Mouse (Mus musculus) heart, embryonic 14.5 days (tissue): Measurements from ENCODE around the gene Nudt11. TPM values are rescaled to one million over a fixed set of nuclear protein-coding genes. Genes with fewer than 3 reads are reported as not detected.
"Not testable (repeated sequence)": the region's sequence is repeated elsewhere in the genome, so short reads cannot be mapped to it uniquely, and the experiment has no call there.

ENCODE experiments used
- ATAC-seq: fragments of 200-750 bp; cut with Nextera tagmentation; 2 replicates; pipeline ENCODE4 v1.8.0; 2017; ENCODE audit warnings: low read depth, moderate TSS enrichment; ENCODE audit not compliant: insufficient number of reproducible peaks, insufficient read depth, low FRiP score
- H3K27ac ChIP-seq, 2 experiments: fragments of 200-500 bp in 1 of 2; fragments of 300-500 bp in 1 of 2; sonication (generic) in 1 of 2; replicated peaks in 1 of 2; 2 replicates each; pipeline ENCODE4 v1.5.1; 2012 to 2014; ENCODE audit warnings: low read depth in 2 of 2, low read length in 2 of 2, control low read depth in 1 of 2, mild to moderate bottlenecking in 1 of 2, mixed read lengths in 1 of 2; ENCODE audit not compliant: control insufficient read depth in 1 of 2, insufficient read depth in 1 of 2
- H3K27me3 ChIP-seq: fragments of 300-500 bp; sonication (generic); 2 replicates; pipeline ENCODE4 v1.6.1; 2014; ENCODE audit warnings: mild to moderate bottlenecking, low read length, control low read depth; ENCODE audit not compliant: control insufficient read depth, insufficient read depth
- H3K36me3 ChIP-seq: fragments of 300-500 bp; sonication (generic); 2 replicates; pipeline ENCODE4 v1.6.1; 2014; ENCODE audit warnings: mild to moderate bottlenecking, control low read depth, low read length, mixed read lengths; ENCODE audit not compliant: control insufficient read depth, insufficient read depth
- H3K4me1 ChIP-seq, 2 experiments: fragments of 200-500 bp in 1 of 2; fragments of 300-500 bp in 1 of 2; sonication (generic) in 1 of 2; 2 replicates each; pipeline ENCODE4 v1.6.1; 2012 to 2014; ENCODE audit warnings: low read length in 2 of 2, control low read depth in 1 of 2, mixed read lengths in 1 of 2; ENCODE audit not compliant: control insufficient read depth in 2 of 2, insufficient read depth in 2 of 2
- H3K4me2 ChIP-seq: fragments of 300-500 bp; sonication (generic); 2 replicates; pipeline ENCODE4 v1.6.1; 2014; ENCODE audit warnings: mild to moderate bottlenecking, low read length
- H3K4me3 ChIP-seq, 2 experiments: fragments of 200-500 bp in 1 of 2; fragments of 300-500 bp in 1 of 2; sonication (generic) in 1 of 2; 2 replicates each; pipeline ENCODE4 v1.5.1; 2012 to 2014; ENCODE audit warnings: low read length in 2 of 2, mild to moderate bottlenecking in 2 of 2, control low read depth in 1 of 2, low read depth in 1 of 2, moderate library complexity in 1 of 2; ENCODE audit not compliant: control insufficient read depth in 1 of 2, insufficient read depth in 1 of 2
- H3K9ac ChIP-seq: fragments of 300-500 bp; sonication (generic); 2 replicates; pipeline ENCODE4 v1.6.1; 2014; ENCODE audit warnings: mild to moderate bottlenecking, low read length
- H3K9me3 ChIP-seq: fragments of 300-500 bp; sonication (generic); 2 replicates; pipeline ENCODE4 v1.6.1; 2016; ENCODE audit warnings: low read length, control low read depth; ENCODE audit not compliant: control insufficient read depth
- WGBS: fragments of 180-500 bp; shearing (Covaris S2); extraction: QIAGEN DNeasy Blood & Tissue Kit; methylation state at CpG from one replicate; pipeline ENCODE4 v1.1.7; 2014; 5-methylcytosine and 5-hydroxymethylcytosine counted together
- polyA plus RNA-seq: library from polyadenylated mRNA; unstranded; fragments of >200 nt; fragmentation: Nextera tagmentation; extraction: Ambion mirVana; gene quantifications from 2 replicates; pipeline ENCODE4 v1.2.1, GENCODE M21; 2014

Gene Nudt11
- 4.8 and 7.7 TPM in 2 replicates for polyA plus RNA-seq

DNA sequence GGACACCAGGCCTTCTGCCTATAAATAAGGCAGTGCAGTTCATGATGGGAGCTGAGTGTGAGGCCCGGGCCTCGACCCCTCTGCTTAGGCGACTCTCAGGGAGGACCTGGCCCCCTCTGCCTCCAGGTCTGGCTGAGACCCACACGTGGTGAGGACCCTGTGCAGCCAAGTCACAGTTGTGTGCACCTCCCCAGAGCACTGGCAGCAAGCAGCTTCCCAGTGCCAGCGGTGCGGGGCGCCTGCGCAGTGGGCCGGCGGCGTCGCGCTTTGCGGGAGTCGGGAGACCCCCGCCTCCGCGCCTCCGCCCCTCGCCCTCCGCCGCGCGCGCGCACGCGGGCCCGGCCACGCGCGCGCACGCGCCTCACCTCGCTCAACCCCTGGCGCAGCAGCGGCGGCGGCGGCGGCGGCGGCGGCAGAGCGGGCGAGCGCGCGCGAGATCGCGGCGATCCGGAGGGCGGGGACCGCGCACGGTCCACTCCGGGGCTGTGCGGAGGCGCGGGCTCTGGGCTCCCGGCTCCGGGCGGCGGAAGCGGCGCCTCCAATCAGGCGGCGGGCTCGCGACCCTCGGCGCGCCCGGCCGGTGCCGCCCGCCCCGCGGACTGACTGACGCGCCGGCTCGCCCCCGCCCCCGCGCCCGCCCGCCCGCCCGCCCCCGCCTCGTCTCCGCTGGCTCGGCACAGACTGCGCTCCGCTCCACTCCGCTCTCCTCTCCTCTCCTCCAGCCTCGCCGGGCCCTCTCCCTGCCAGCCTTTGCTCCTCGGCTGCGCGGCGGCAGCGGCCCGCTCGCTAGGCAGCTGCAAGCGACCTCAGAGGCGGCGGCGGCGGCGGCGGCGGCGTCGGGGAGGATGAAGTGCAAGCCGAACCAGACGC is at the start of gene Nudt11:
Gene Nudt11, plus strand, starts transcription at position 388 of the 870 bp plus-strand sequence.
- H3K9ac ChIP-seq, H3K27me3 ChIP-seq, H3K4me1 ChIP-seq, H3K36me3 ChIP-seq, H3K27ac ChIP-seq, H3K9me3 ChIP-seq: not testable (repeated sequence)
- WGBS, result 2% methylated on average over 9 of the region's 121 CpGs
- Histone ChIP-seq H3K4me3 (peak within 1 kb of the TSS; percentile 28 to 47), H3K4me2 (peak within 1 kb of the TSS; percentile 59)
- peak; percentile 84 for ATAC-seq

DNA sequence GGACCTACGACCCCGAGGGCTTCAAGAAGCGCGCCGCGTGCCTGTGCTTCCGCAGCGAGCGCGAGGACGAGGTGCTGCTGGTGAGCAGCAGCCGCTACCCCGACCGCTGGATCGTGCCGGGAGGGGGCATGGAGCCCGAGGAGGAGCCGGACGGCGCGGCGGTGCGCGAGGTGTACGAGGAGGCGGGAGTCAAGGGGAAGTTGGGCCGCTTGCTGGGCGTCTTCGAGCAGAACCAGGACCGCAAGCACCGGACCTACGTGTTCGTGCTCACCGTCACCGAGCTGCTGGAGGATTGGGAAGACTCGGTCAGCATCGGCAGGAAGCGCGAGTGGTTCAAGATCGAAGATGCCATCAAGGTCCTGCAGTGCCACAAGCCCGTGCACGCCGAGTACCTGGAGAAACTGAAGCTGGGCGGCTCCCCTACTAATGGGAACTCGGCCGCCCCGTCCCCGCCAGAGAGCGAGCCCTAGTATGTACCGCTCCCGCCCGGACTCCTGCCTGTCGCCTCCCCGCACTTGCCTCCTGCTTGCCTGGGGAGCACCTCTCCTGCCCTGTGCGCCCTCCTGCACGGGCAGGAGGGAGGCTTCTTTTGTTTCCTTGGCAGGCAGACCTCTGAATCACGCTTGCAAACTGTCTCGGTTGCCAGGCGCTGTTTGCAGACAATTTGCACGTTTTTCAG is 822 bp downstream of the Nudt11 start:
- not testable (repeated sequence) for H3K9ac ChIP-seq, H3K9me3 ChIP-seq, H3K4me1 ChIP-seq, H3K36me3 ChIP-seq, H3K27ac ChIP-seq, H3K27me3 ChIP-seq
- ATAC-seq, result peak; percentile 42
- H3K4me3 ChIP-seq, result peak overlapping the region; percentile 28 to 47
- peak overlapping the region; percentile 59 for H3K4me2 ChIP-seq
- WGBS, result 4% methylated on average over 6 of the region's 60 CpGs

DNA sequence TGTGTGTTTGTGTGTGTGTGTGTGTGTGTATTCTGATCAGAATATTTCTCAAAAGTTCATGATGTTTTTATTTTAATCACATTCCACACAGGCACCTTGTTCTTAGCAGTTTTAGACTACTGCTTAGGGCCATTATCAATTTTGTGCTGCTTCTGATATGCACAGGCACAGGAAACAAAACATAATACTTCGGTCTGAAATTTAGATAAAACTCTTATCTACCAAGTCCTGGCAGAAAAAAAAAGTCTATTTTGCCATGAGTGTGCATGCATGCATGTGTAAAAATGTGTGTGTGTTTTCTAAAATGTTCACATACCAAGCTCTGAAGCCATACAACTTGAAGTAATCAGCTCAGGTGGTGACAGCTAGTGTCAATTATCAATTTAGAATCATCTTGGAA is 14.3 kb downstream of the Nudt11 start:
- 38% methylated on average over 1 of the region's 1 CpGs for WGBS
- ATAC-seq, result no peak
- no peak overlapping the region for H3K4me3 ChIP-seq
- no peak overlapping the region for H3K9ac ChIP-seq
- no peak overlapping the region for H3K27ac ChIP-seq
- no peaks in the 10 kb centered on the region for H3K9me3 ChIP-seq
- H3K27me3 ChIP-seq, result no peaks in the 10 kb centered on the region
- no peak overlapping the region for H3K4me2 ChIP-seq
- no peaks in the 10 kb centered on the region for H3K4me1 ChIP-seq
- no peaks in the 10 kb centered on the region for H3K36me3 ChIP-seq

DNA sequence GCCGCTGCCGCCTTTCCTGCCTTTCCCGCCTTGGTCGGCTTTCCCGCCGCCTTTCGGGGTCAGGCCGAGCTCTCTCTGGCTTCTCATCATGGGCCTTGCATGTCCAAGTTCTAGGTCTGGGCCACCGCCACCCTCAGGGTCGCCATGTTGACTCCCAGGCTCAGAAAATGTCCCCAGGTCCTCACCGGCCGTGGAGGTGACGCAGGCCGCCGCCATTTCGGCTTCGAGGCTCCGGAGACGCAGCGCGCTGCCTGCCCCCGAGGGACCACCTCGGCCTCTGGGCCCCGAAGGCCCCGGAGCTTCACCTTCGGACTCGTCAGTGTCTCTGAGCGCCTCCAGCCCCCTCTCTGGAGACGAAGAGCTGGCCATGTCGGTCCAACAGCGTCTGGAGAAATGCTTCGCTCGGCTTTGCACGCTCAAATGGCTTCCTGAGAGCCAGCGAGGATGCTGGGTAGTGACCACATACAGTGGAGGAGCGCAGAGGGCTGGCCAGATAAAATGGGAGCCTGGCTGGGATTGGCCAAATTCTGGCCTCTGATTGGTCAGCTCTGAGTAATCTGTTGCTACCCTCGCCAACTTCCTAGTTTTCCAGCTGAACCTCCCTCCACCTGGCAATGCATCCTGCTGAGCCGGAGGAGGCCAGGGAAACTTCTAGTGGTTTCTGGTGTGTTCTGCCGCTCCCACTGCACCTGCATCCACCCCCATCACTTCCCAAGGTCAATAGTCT is 35.9 kb downstream of the Nudt11 start, which contains the start of gene AU022751:
Gene AU022751, minus strand, starts transcription at position 466 of the 727 bp plus-strand sequence.
- Histone ChIP-seq H3K36me3 (no peaks in the 10 kb centered on the region), H3K4me1 (no peaks in the 10 kb centered on the region), H3K27ac (no peak within 1 kb of the TSS), H3K9ac (no peak within 1 kb of the TSS), H3K4me3 (no peak within 1 kb of the TSS), H3K9me3 (peaks cover 15% of the 10 kb centered on the region), H3K4me2 (no peak within 1 kb of the TSS), H3K27me3 (no peaks in the 10 kb centered on the region)
- no peak for ATAC-seq
- WGBS, result 86% methylated on average over 38 of the region's 39 CpGs

DNA sequence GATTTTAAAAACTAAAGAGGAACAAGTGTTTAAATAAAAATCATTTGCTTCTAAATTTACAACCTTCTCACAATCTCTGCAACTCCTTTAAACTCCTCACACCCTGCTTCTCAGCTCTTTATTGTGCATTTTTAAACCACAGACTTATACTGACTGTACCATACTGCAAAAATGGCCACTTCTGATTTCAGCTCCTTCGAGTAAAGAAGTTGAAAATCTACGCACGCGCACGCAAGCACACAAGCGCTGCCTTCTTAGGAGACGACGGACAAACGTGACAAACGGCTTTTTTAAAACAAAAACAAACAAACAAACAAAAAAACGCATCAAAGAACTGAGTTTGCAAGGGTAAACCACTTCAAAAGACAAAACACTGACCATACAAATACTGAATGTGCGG is 44.3 kb downstream of the Nudt11 start:
- Histone ChIP-seq H3K9me3 (no peaks in the 10 kb centered on the region), H3K36me3 (no peaks in the 10 kb centered on the region), H3K4me3 (peak overlapping the region; percentile 31 to 37; a peak in 3 of 4 replicates), H3K9ac (no peak overlapping the region), H3K4me2 (peak overlapping the region; percentile 65), H3K27me3 (no peaks in the 10 kb centered on the region), H3K4me1 (no peaks in the 10 kb centered on the region), H3K27ac (no peak overlapping the region)
- 29% methylated on average over 12 of the region's 12 CpGs for WGBS
- ATAC-seq, result no peak

DNA sequence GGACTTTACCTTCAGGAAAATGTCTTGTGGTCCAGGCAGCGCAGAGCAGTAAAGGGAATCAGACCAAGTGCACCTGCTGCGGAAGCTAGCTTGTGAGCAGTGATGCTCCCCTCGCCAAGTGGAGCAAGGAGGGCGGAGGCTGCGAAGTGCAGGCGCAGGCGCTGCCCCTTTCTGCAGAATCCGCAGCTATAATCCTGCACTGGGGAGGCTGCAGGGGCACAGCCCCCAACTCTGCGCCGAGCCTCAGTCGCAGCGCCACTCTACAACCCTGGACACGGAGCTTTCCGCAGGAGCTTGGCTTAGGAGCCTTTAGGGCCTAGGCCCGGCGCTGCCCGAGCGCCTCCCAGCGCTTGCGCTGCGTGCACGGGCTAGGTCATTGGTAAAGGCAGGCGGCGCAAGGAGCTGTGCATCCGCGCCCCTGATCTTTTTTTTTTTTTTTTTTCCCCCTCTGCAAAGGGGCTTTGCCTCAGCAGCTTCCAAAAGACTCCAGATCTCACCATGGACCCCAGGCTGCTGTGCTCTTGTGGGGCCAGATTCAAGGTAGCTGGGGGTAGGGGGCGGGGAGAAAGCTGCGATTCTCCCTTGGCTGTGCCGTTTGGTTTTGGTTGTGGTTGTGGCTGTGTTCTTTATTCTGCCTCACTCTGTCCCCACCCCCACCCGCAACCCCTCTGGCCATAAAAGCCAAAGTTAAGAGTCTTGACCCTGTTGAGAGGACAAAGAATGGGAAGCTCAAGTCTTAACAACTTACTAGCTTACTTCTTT is 44.9 kb downstream of the Nudt11 start:
- Histone ChIP-seq H3K36me3 (no peaks in the 10 kb centered on the region), H3K27ac (no peak overlapping the region), H3K9ac (no peak overlapping the region), H3K4me1 (no peaks in the 10 kb centered on the region), H3K9me3 (no peaks in the 10 kb centered on the region), H3K27me3 (no peaks in the 10 kb centered on the region), H3K4me3 (peak overlapping the region; percentile 31 to 37), H3K4me2 (peak overlapping the region; percentile 65)
- WGBS, result 14% methylated on average over 29 of the region's 30 CpGs
- ATAC-seq, result no peak
